Mouse (Mus musculus): Measurements from ENCODE around the gene Abcb1a. TPM values are rescaled to one million over a fixed set of nuclear protein-coding genes. Genes with fewer than 3 reads are reported as not detected.
"Not testable (repeated sequence)": the region's sequence is repeated elsewhere in the genome, so short reads cannot be mapped to it uniquely, and the experiment has no call there.

Abcb1a gene
- polyA plus RNA-seq, 1 experiment = 2.0 TPM

GRCm38 (mm10) chr5:8727760-8728159 lies 67.9 kb downstream of the Abcb1a start:
- Histone ChIP-seq H3K27me3 (ENCODE audit: control insufficient read depth, insufficient read depth, low read length) (no peaks in the 10 kb centered on the region), H3K36me3 (ENCODE audit: control insufficient read depth, insufficient read depth, low read length) (no peaks in the 10 kb centered on the region), H3K27ac (ENCODE audit: control insufficient read depth, insufficient read depth, low read depth, low read length) (no peak overlapping the region), H3K4me1 (ENCODE audit: control insufficient read depth, insufficient read depth, low read length) (no peaks in the 10 kb centered on the region), H3K4me3 (ENCODE audit: control insufficient read depth, low read depth, low read length) (no peak overlapping the region)
- TF ChIP-seq CTCF (IDR thresholded peaks at IDR 0.05; ENCODE audit: control insufficient read depth, insufficient read depth, insufficient replicate concordance, low read depth, low read length) (no peak), POLR2A (IDR thresholded peaks at IDR 0.05; ENCODE audit: control insufficient read depth, low read depth, low read length) (no peak)

GRCm38 (mm10) chr5:8732639-8733038 lies 72.8 kb downstream of the Abcb1a start:
- H3K27ac ChIP-seq (ENCODE audit: control insufficient read depth, insufficient read depth, low read depth, low read length) = no peak overlapping the region
- no peaks in the 10 kb centered on the region for H3K36me3 ChIP-seq (ENCODE audit: control insufficient read depth, insufficient read depth, low read length)
- no peaks in the 10 kb centered on the region for H3K27me3 ChIP-seq (ENCODE audit: control insufficient read depth, insufficient read depth, low read length)
- TF ChIP-seq POLR2A (IDR thresholded peaks at IDR 0.05; ENCODE audit: control insufficient read depth, low read depth, low read length) = no peak
- TF ChIP-seq CTCF (IDR thresholded peaks at IDR 0.05; ENCODE audit: control insufficient read depth, insufficient read depth, insufficient replicate concordance, low read depth, low read length) = no peak
- H3K4me3 ChIP-seq (ENCODE audit: control insufficient read depth, low read depth, low read length) = no peak overlapping the region
- no peaks in the 10 kb centered on the region for H3K4me1 ChIP-seq (ENCODE audit: control insufficient read depth, insufficient read depth, low read length)

GRCm38 (mm10) chr5:8733307-8733706 lies 73.4 kb downstream of the Abcb1a start:
- H3K4me3 ChIP-seq (ENCODE audit: control insufficient read depth, low read depth, low read length); H3K36me3 ChIP-seq (ENCODE audit: control insufficient read depth, insufficient read depth, low read length); H3K27ac ChIP-seq (ENCODE audit: control insufficient read depth, insufficient read depth, low read depth, low read length); H3K27me3 ChIP-seq (ENCODE audit: control insufficient read depth, insufficient read depth, low read length); H3K4me1 ChIP-seq (ENCODE audit: control insufficient read depth, insufficient read depth, low read length): not testable (repeated sequence)

GRCm38 (mm10) chr5:8736389-8736788 lies 76.5 kb downstream of the Abcb1a start:
- H3K4me1 ChIP-seq (ENCODE audit: control insufficient read depth, insufficient read depth, low read length) = no peaks in the 10 kb centered on the region
- H3K36me3 ChIP-seq (ENCODE audit: control insufficient read depth, insufficient read depth, low read length) = no peaks in the 10 kb centered on the region
- no peak overlapping the region for H3K27ac ChIP-seq (ENCODE audit: control insufficient read depth, insufficient read depth, low read depth, low read length)
- TF ChIP-seq POLR2A (IDR thresholded peaks at IDR 0.05; ENCODE audit: control insufficient read depth, low read depth, low read length) (no peak), CTCF (IDR thresholded peaks at IDR 0.05; ENCODE audit: control insufficient read depth, insufficient read depth, insufficient replicate concordance, low read depth, low read length) (no peak)
- H3K27me3 ChIP-seq (ENCODE audit: control insufficient read depth, insufficient read depth, low read length) = no peaks in the 10 kb centered on the region
- H3K4me3 ChIP-seq (ENCODE audit: control insufficient read depth, low read depth, low read length) = no peak overlapping the region

GRCm38 (mm10) chr5:8737062-8737461 lies 77.2 kb downstream of the Abcb1a start:
- no peaks in the 10 kb centered on the region for H3K36me3 ChIP-seq (ENCODE audit: control insufficient read depth, insufficient read depth, low read length)
- TF ChIP-seq CTCF (IDR thresholded peaks at IDR 0.05; ENCODE audit: control insufficient read depth, insufficient read depth, insufficient replicate concordance, low read depth, low read length) = no peak
- TF ChIP-seq POLR2A (IDR thresholded peaks at IDR 0.05; ENCODE audit: control insufficient read depth, low read depth, low read length) = no peak
- no peak overlapping the region for H3K4me3 ChIP-seq (ENCODE audit: control insufficient read depth, low read depth, low read length)
- H3K27ac ChIP-seq (ENCODE audit: control insufficient read depth, insufficient read depth, low read depth, low read length) = no peak overlapping the region
- H3K27me3 ChIP-seq (ENCODE audit: control insufficient read depth, insufficient read depth, low read length) = no peaks in the 10 kb centered on the region
- no peaks in the 10 kb centered on the region for H3K4me1 ChIP-seq (ENCODE audit: control insufficient read depth, insufficient read depth, low read length)

GRCm38 (mm10) chr5:8747244-8747643 lies 87.4 kb downstream of the Abcb1a start:
- H3K27me3 ChIP-seq (ENCODE audit: control insufficient read depth, insufficient read depth, low read length); H3K4me3 ChIP-seq (ENCODE audit: control insufficient read depth, low read depth, low read length); H3K27ac ChIP-seq (ENCODE audit: control insufficient read depth, insufficient read depth, low read depth, low read length); H3K4me1 ChIP-seq (ENCODE audit: control insufficient read depth, insufficient read depth, low read length); H3K36me3 ChIP-seq (ENCODE audit: control insufficient read depth, insufficient read depth, low read length): not testable (repeated sequence)

GRCm38 (mm10) chr5:8772866-8773265 lies 113.0 kb downstream of the Abcb1a start:
- no peaks in the 10 kb centered on the region for H3K36me3 ChIP-seq (ENCODE audit: control insufficient read depth, insufficient read depth, low read length)

GRCm38 (mm10) chr5:8778311-8778710 lies 118.4 kb downstream of the Abcb1a start:
- Histone ChIP-seq H3K36me3 (ENCODE audit: control insufficient read depth, insufficient read depth, low read length) (no peaks in the 10 kb centered on the region), H3K27ac (ENCODE audit: control insufficient read depth, insufficient read depth, low read depth, low read length) (no peak overlapping the region), H3K4me3 (ENCODE audit: control insufficient read depth, low read depth, low read length) (no peak overlapping the region), H3K4me1 (ENCODE audit: control insufficient read depth, insufficient read depth, low read length) (no peaks in the 10 kb centered on the region), H3K27me3 (ENCODE audit: control insufficient read depth, insufficient read depth, low read length) (no peaks in the 10 kb centered on the region)
- TF ChIP-seq POLR2A (IDR thresholded peaks at IDR 0.05; ENCODE audit: control insufficient read depth, low read depth, low read length) (no peak), CTCF (IDR thresholded peaks at IDR 0.05; ENCODE audit: control insufficient read depth, insufficient read depth, insufficient replicate concordance, low read depth, low read length) (no peak)

More at GRCm38 (mm10) chr5:8772866-8773265, 113.0 kb downstream of the Abcb1a start:
- Histone ChIP-seq H3K4me3 (ENCODE audit: control insufficient read depth, low read depth, low read length) (no peak overlapping the region), H3K4me1 (ENCODE audit: control insufficient read depth, insufficient read depth, low read length) (no peaks in the 10 kb centered on the region), H3K27me3 (ENCODE audit: control insufficient read depth, insufficient read depth, low read length) (no peaks in the 10 kb centered on the region), H3K27ac (ENCODE audit: control insufficient read depth, insufficient read depth, low read depth, low read length) (no peak overlapping the region)
- TF ChIP-seq POLR2A (IDR thresholded peaks at IDR 0.05; ENCODE audit: control insufficient read depth, low read depth, low read length) (no peak), CTCF (IDR thresholded peaks at IDR 0.05; ENCODE audit: control insufficient read depth, insufficient read depth, insufficient replicate concordance, low read depth, low read length) (no peak)

Measured in testis, adult 2 months (tissue).